Mouse (Mus musculus) cerebral cortex, adult 2 months (tissue): Measurements from ENCODE around the gene Stat5b.

ENCODE experiments used
- whole genome bisulfite sequencing: fragments of 180-500 bp; shearing (Covaris S2); methylation state at CpG from one replicate; pipeline ENCODE4 v1.1.7; 2018; 5-methylcytosine and 5-hydroxymethylcytosine counted together

The Stat5b gene

GRCm38 (mm10) chr11:100839523-100839922 is 11.0 kb downstream of the Stat5b start:
- WGBS = 79% methylated on average over 8 of the region's 8 CpGs

GRCm38 (mm10) chr11:100838894-100839293 is 11.6 kb downstream of the Stat5b start:
- 97% methylated on average over 9 of the region's 9 CpGs for WGBS

- 88% methylated on average over 9 of the region's 9 CpGs for WGBS
These were observed 13.4 kb downstream of the Stat5b start for GRCm38 (mm10) chr11:100836923-100837702.

GRCm38 (mm10) chr11:100833466-100833865 is 17.1 kb downstream of the Stat5b start:
- 75% methylated on average over 7 of the region's 7 CpGs for WGBS

GRCm38 (mm10) chr11:100831396-100831795 is 19.1 kb downstream of the Stat5b start:
- WGBS = 60% methylated on average over 10 of the region's 10 CpGs

GRCm38 (mm10) chr11:100829691-100830090 is 20.8 kb downstream of the Stat5b start:
- WGBS = 60% methylated on average over 12 of the region's 12 CpGs

- 60% methylated on average over 10 of the region's 10 CpGs for WGBS
These were observed 21.8 kb downstream of the Stat5b start for GRCm38 (mm10) chr11:100828676-100829151.

GRCm38 (mm10) chr11:100826161-100826866 is 24.2 kb downstream of the Stat5b start:
- 37% methylated on average over 13 of the region's 13 CpGs for WGBS

GRCm38 (mm10) chr11:100825451-100825850 is 25.1 kb downstream of the Stat5b start:
- 83% methylated on average over 9 of the region's 9 CpGs for WGBS

GRCm38 (mm10) chr11:100824496-100824895 is 26.0 kb downstream of the Stat5b start:
- WGBS = 82% methylated on average over 7 of the region's 7 CpGs

GRCm38 (mm10) chr11:100823543-100824313 is 26.8 kb downstream of the Stat5b start:
- WGBS = 57% methylated on average over 8 of the region's 8 CpGs

- WGBS = 71% methylated on average over 12 of the region's 12 CpGs
These were observed 28.2 kb downstream of the Stat5b start for GRCm38 (mm10) chr11:100822365-100822764.

- 91% methylated on average over 13 of the region's 13 CpGs for WGBS
These were observed 28.8 kb downstream of the Stat5b start for GRCm38 (mm10) chr11:100821605-100822220.

GRCm38 (mm10) chr11:100820047-100820446 is 30.5 kb downstream of the Stat5b start:
- WGBS = 71% methylated on average over 8 of the region's 8 CpGs

- 91% methylated on average over 16 of the region's 16 CpGs for WGBS
These were observed 30.9 kb downstream of the Stat5b start for GRCm38 (mm10) chr11:100819626-100820025.

GRCm38 (mm10) chr11:100819048-100819447 is 31.5 kb downstream of the Stat5b start:
- 89% methylated on average over 8 of the region's 8 CpGs for WGBS

- 95% methylated on average over 15 of the region's 15 CpGs for WGBS
These were observed 32.0 kb downstream of the Stat5b start for GRCm38 (mm10) chr11:100818359-100819012.

GRCm38 (mm10) chr11:100817311-100817710 is 33.2 kb downstream of the Stat5b start:
- 80% methylated on average over 9 of the region's 9 CpGs for WGBS

GRCm38 (mm10) chr11:100816801-100817200 is 33.7 kb downstream of the Stat5b start:
- 76% methylated on average over 4 of the region's 4 CpGs for WGBS

GRCm38 (mm10) chr11:100816342-100816741 is 34.2 kb downstream of the Stat5b start:
- 94% methylated on average over 3 of the region's 3 CpGs for WGBS

- 81% methylated on average over 13 of the region's 13 CpGs for WGBS
These were observed 36.0 kb downstream of the Stat5b start for GRCm38 (mm10) chr11:100814498-100814897.
